Mouse (Mus musculus) ES-E14 (cell line): ENCODE data around the gene Rxfp1. TPM values are rescaled to one million over a fixed set of nuclear protein-coding genes. Genes with fewer than 3 reads are reported as not detected.

Source experiments
- DNase-seq: peaks from one replicate; pipeline ENCODE4 v3.0.0-alpha.2; 2013; ENCODE audit warnings: low read depth, low spot score
- H3K27ac ChIP-seq: 2 replicates; pipeline ENCODE4 v1.5.1; 2012; ENCODE audit warnings: low read depth, mild to moderate bottlenecking, low read length, moderate library complexity, mixed read lengths; ENCODE audit not compliant: poor library complexity, insufficient read depth, severe bottlenecking
- H3K36me3 ChIP-seq: 2 replicates; pipeline ENCODE4 v1.6.1; 2012; ENCODE audit warnings: mild to moderate bottlenecking, low read length, moderate library complexity, mixed read lengths; ENCODE audit not compliant: control insufficient read depth, poor library complexity, insufficient read depth, severe bottlenecking
- H3K4me1 ChIP-seq, 2 experiments: fragments of 150-350 bp in 1 of 2; sonication (generic) in 1 of 2; 2 replicates each; pipeline ENCODE4 v1.6.1; 2012; ENCODE audit warnings: low read length in 2 of 2, mild to moderate bottlenecking in 1 of 2, mixed read lengths in 1 of 2; ENCODE audit not compliant: control insufficient read depth in 2 of 2, insufficient read depth in 2 of 2, poor library complexity in 1 of 2
- H3K4me3 ChIP-seq, 2 experiments: fragments of 150-350 bp in 1 of 2; sonication (generic) in 1 of 2; 2 replicates each; pipeline ENCODE4 v1.5.1; 2012; ENCODE audit warnings: low read length in 2 of 2, low read depth in 1 of 2, mild to moderate bottlenecking in 1 of 2, mixed read lengths in 1 of 2; ENCODE audit not compliant: insufficient read depth in 1 of 2, poor library complexity in 1 of 2, severe bottlenecking in 1 of 2
- H3K9ac ChIP-seq: 2 replicates; pipeline ENCODE4 v1.6.1; 2012; ENCODE audit warnings: low read depth, mild to moderate bottlenecking, low read length, mixed read lengths; ENCODE audit not compliant: poor library complexity, insufficient read depth, severe bottlenecking
- H3K9me3 ChIP-seq: fragments of 150-350 bp; sonication (generic); 2 replicates; pipeline ENCODE4 v1.6.1; 2012; ENCODE audit warnings: low read depth, mild to moderate bottlenecking, low read length; ENCODE audit not compliant: control insufficient read depth, insufficient read depth
- CHD2 ChIP-seq: IDR thresholded peaks from 2 replicates; pipeline ENCODE4 v1.6.1; 2014; ENCODE audit warnings: mild to moderate bottlenecking, low read depth, low read length, inconsistent platforms
- HCFC1 ChIP-seq: IDR thresholded peaks from 2 replicates; pipeline ENCODE4 v1.6.1; 2012; ENCODE audit warnings: low read length, inconsistent platforms, borderline replicate concordance; ENCODE audit not compliant: insufficient read depth
- MAFK ChIP-seq: IDR thresholded peaks from 2 replicates; pipeline ENCODE4 v1.6.1; 2014; ENCODE audit warnings: mild to moderate bottlenecking, low read depth, low read length, inconsistent platforms; ENCODE audit not compliant: insufficient read depth
- ZC3H11A ChIP-seq: IDR thresholded peaks from 2 replicates; pipeline ENCODE4 v1.6.1; 2012; ENCODE audit warnings: low read depth, mild to moderate bottlenecking, inconsistent platforms, low read length, borderline replicate concordance
- ZNF384 ChIP-seq: IDR thresholded peaks from 2 replicates; pipeline ENCODE4 v1.6.1; 2012; ENCODE audit warnings: low read depth, low read length, inconsistent platforms
- in situ Hi-C, 2 experiments: fragments of 600-800 bp; cut with MboI; formaldehyde crosslinking; loops; one replicate each; pipeline ENCODE4 v1.15.1; 2025; ENCODE audit warnings: low sequenced_read_pairs in 2 of 2, inconsistent platforms in 1 of 2; ENCODE audit not compliant: unreplicated experiment in 2 of 2
- total RNA-seq: library from RNA; depleted of rRNA; stranded (reverse); fragments of 300-350 nt; gene quantifications from 2 replicates; pipeline ENCODE4 v1.2.3, GENCODE M21; 2012

The Rxfp1 gene
- total RNA-seq, 1 experiment, result 0.04 TPM

DNA sequence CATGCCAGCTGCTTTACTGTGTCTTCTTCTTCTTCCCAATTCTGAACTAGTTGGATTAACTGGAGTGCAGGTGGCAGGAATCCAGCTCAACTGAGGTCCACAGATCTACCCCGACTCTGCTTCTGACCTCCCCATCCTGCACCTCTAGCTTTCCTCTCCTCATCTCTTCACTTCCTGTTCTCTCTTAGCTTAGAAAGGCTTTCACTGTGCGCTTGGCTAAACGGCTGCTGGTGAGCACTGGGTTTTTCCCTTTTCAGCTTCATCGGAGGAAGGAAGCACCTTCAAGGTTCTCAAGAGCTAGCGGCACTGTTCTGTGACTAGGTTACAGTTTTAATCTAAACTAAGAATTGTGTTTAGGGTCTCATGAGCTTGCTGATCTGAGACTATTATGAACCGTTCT, 8.9 kb upstream of the Rxfp1 start:
- H3K36me3 ChIP-seq, result no peaks in the 10 kb centered on the region
- no peak for DNase-seq
- in situ Hi-C loops, result no loop called here
- H3K4me1 ChIP-seq, result no peaks in the 10 kb centered on the region
- H3K27ac ChIP-seq, result no peak overlapping the region
- TF ChIP-seq ZC3H11A (no peak), CHD2 (no peak), MAFK (no peak), ZNF384 (no peak), HCFC1 (no peak)
- H3K4me3 ChIP-seq, result no peak overlapping the region
- H3K9ac ChIP-seq, result no peak overlapping the region
- no peaks in the 10 kb centered on the region for H3K9me3 ChIP-seq

DNA sequence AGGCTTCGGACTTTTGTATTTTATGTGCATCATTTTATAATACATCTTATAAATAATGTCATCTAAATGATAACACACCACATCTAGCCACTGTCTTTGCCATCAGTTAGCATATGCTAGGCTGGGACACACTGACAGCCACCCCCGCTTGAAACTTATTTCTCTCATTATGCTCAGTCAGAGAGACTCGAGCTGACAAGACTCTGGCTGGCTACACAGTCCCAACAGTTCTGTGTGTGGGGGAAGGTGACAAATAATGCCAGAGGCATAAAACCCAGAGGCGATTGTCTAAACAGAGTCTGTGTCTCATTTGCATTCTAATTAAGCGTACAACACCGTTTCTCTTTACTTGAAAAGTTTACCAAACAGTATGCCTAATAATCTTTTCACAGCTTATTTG, 7.4 kb upstream of the Rxfp1 start:
- no peaks in the 10 kb centered on the region for H3K4me1 ChIP-seq
- no peak overlapping the region for H3K27ac ChIP-seq
- DNase-seq, result no peak
- no peaks in the 10 kb centered on the region for H3K36me3 ChIP-seq
- no peak overlapping the region for H3K9ac ChIP-seq
- TF ChIP-seq CHD2, result no peak
- no peak for TF ChIP-seq ZNF384
- TF ChIP-seq ZC3H11A, result no peak
- TF ChIP-seq HCFC1, result no peak
- TF ChIP-seq MAFK, result no peak
- in situ Hi-C loops, result no loop called here
- H3K9me3 ChIP-seq, result no peaks in the 10 kb centered on the region
- no peak overlapping the region for H3K4me3 ChIP-seq

DNA sequence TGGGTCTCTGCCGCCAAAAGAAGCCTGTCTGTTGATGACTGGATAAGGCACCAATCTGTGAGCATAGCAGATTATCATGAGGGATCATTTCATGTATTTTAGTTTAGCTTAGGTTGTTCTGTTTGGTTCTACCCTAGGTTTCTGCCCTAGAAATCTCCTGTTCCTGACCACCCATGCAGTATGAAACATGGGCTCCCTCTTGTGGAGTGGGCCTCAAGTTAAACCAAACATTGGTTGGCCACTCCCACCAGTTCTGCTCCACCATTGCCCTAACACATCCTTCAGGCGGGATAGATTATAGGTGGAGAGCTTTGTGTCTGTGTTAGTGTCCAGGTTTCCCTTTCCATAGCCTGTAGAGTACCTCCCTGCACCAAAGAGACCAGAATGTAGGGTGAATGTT, 6.7 kb upstream of the Rxfp1 start:
- DNase-seq, result no peak
- TF ChIP-seq CHD2 (no peak), ZNF384 (no peak), HCFC1 (no peak), MAFK (no peak), ZC3H11A (no peak)
- H3K4me3 ChIP-seq, result no peak overlapping the region
- H3K9ac ChIP-seq, result no peak overlapping the region
- no peak overlapping the region for H3K27ac ChIP-seq
- H3K36me3 ChIP-seq, result no peaks in the 10 kb centered on the region
- no peaks in the 10 kb centered on the region for H3K9me3 ChIP-seq
- in situ Hi-C loops, result no loop called here
- H3K4me1 ChIP-seq, result no peaks in the 10 kb centered on the region

DNA sequence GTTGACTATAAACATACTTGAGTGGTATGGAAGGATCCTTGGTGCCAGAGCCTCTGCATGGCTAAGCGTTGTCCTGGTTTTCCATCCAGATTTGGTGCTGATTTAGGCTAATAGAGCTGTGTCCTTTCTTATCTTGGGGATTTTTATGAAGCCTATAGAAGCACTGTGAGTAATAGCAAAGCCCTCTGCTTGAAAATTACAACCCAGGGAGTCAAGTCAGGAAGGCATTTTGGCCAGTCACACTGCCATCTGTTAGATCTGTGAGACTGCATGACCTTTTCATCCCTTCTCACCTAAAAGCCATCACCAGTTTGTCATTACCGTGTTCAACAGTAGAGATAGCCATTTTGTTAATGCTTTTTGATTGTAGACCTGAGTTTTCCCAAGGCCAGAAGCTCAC, 2.7 kb upstream of the Rxfp1 start:
- no peaks in the 10 kb centered on the region for H3K36me3 ChIP-seq
- H3K4me1 ChIP-seq, result no peaks in the 10 kb centered on the region
- in situ Hi-C loops, result no loop called here
- H3K4me3 ChIP-seq, result no peak overlapping the region
- no peak for DNase-seq
- no peaks in the 10 kb centered on the region for H3K9me3 ChIP-seq
- TF ChIP-seq MAFK (no peak), ZNF384 (no peak), HCFC1 (no peak), ZC3H11A (no peak)
- H3K9ac ChIP-seq, result no peak overlapping the region
- no peak overlapping the region for H3K27ac ChIP-seq

DNA sequence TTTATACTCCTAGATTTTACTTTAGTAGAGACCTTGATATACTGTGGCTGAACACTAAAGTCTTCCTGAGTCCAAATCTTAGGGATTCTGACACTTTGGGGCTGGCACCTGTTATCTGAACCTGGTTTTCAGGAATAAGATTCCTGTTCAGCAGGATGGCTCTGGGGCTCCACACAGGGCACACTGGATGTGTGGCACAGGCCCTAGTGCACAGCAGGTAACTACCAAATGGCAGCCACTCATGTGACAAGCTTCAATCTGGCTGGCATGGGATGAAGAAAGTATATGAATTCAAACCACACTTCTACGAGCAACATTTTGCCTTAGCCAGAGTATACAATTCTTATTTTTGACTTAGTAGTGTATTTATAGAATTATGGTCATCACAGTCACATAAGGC, 771 bp upstream of the Rxfp1 start:
- TF ChIP-seq ZC3H11A (no peak), MAFK (no peak), HCFC1 (no peak), ZNF384 (no peak), CHD2 (no peak)
- in situ Hi-C loops, result no loop called here
- no peak overlapping the region for H3K4me3 ChIP-seq

More for the DNA sequence above, 771 bp upstream of the Rxfp1 start:
- Histone ChIP-seq H3K9ac (no peak overlapping the region), H3K36me3 (no peaks in the 10 kb centered on the region), H3K27ac (no peak overlapping the region), H3K4me1 (no peaks in the 10 kb centered on the region), H3K9me3 (no peaks in the 10 kb centered on the region)
- no peak for DNase-seq
